Mouse (Mus musculus) embryonic facial prominence, embryonic 13.5 days (tissue): ENCODE data around the gene Slc9a8. TPM values are rescaled to one million over a fixed set of nuclear protein-coding genes. Genes with fewer than 3 reads are reported as not detected.

Source experiments
- ATAC-seq: fragments of 200-750 bp; cut with Nextera tagmentation; 2 replicates; pipeline ENCODE4 v1.8.0; 2017; ENCODE audit warnings: low read depth; ENCODE audit not compliant: insufficient number of reproducible peaks, insufficient read depth, low FRiP score, low TSS enrichment
- H3K27ac ChIP-seq: fragments of 300-500 bp; sonication (generic); 2 replicates; pipeline ENCODE4 v1.5.1; 2015; ENCODE audit warnings: moderate library complexity, mild to moderate bottlenecking, inconsistent platforms
- H3K27me3 ChIP-seq: fragments of 300-500 bp; sonication (generic); 2 replicates; pipeline ENCODE4 v1.6.1; 2015; ENCODE audit warnings: mild to moderate bottlenecking, inconsistent platforms
- H3K36me3 ChIP-seq: fragments of 300-500 bp; sonication (generic); 2 replicates; pipeline ENCODE4 v1.6.1; 2015; ENCODE audit warnings: mild to moderate bottlenecking, inconsistent platforms
- H3K4me1 ChIP-seq: fragments of 300-500 bp; sonication (generic); 2 replicates; pipeline ENCODE4 v1.6.1; 2015; ENCODE audit warnings: inconsistent platforms
- H3K4me2 ChIP-seq: fragments of 300-500 bp; sonication (generic); 2 replicates; pipeline ENCODE4 v1.6.1; 2015; ENCODE audit warnings: moderate library complexity, mild to moderate bottlenecking, inconsistent platforms
- H3K4me3 ChIP-seq: fragments of 300-500 bp; sonication (generic); 2 replicates; pipeline ENCODE4 v1.5.1; 2015; ENCODE audit warnings: mild to moderate bottlenecking, inconsistent platforms
- H3K9ac ChIP-seq: fragments of 300-500 bp; sonication (generic); 2 replicates; pipeline ENCODE4 v1.6.1; 2015; ENCODE audit warnings: mild to moderate bottlenecking, inconsistent platforms
- H3K9me3 ChIP-seq: fragments of 300-500 bp; sonication (generic); 2 replicates; pipeline ENCODE4 v1.6.1; 2016; ENCODE audit warnings: inconsistent platforms
- WGBS: fragments of 180-500 bp; shearing (Covaris S2); methylation state at CpG from one replicate; pipeline ENCODE4 v1.1.7; 2015; ENCODE audit warnings: mixed read lengths; 5-methylcytosine and 5-hydroxymethylcytosine counted together
- polyA plus RNA-seq: library from polyadenylated mRNA; unstranded; fragments of >200 nt; fragmentation: Nextera tagmentation; extraction: Ambion mirVana; gene quantifications from 2 replicates; pipeline ENCODE4 v1.2.1, GENCODE M21; 2015

Gene Slc9a8
- polyA plus RNA-seq, 1 experiment from 2014 or later: 21.7 TPM

- H3K27me3 ChIP-seq: no peaks in the 10 kb centered on the region
- peaks cover 47% of the 10 kb centered on the region for H3K36me3 ChIP-seq
- no peak overlapping the region for H3K4me2 ChIP-seq
- WGBS: 94% methylated on average over 6 of the region's 6 CpGs
- no peak overlapping the region for H3K4me3 ChIP-seq
- H3K9me3 ChIP-seq: no peaks in the 10 kb centered on the region
- H3K27ac ChIP-seq: no peak overlapping the region
- no peaks in the 10 kb centered on the region for H3K4me1 ChIP-seq
- H3K9ac ChIP-seq: no peak overlapping the region
- ATAC-seq: no peak
Observed at GRCm38 (mm10) chr2:167434570-167434969, 13.1 kb downstream of the Slc9a8 start.

- H3K4me2 ChIP-seq: no peak overlapping the region
- no peak overlapping the region for H3K27ac ChIP-seq
- no peak for ATAC-seq
- H3K9ac ChIP-seq: no peak overlapping the region
- WGBS: 91% methylated on average over 2 of the region's 2 CpGs
- H3K36me3 ChIP-seq: peaks cover 46% of the 10 kb centered on the region
- no peaks in the 10 kb centered on the region for H3K27me3 ChIP-seq
- no peak overlapping the region for H3K4me3 ChIP-seq
- no peaks in the 10 kb centered on the region for H3K9me3 ChIP-seq
- H3K4me1 ChIP-seq: no peaks in the 10 kb centered on the region
Observed at GRCm38 (mm10) chr2:167435631-167436030, 14.1 kb downstream of the Slc9a8 start.

GRCm38 (mm10) chr2:167436371-167436770 lies 14.9 kb downstream of the Slc9a8 start:
- H3K4me2 ChIP-seq: no peak overlapping the region
- H3K27ac ChIP-seq: no peak overlapping the region
- no peaks in the 10 kb centered on the region for H3K4me1 ChIP-seq
- 82% methylated on average over 5 of the region's 5 CpGs for WGBS
- H3K27me3 ChIP-seq: no peaks in the 10 kb centered on the region
- H3K9ac ChIP-seq: no peak overlapping the region
- ATAC-seq: no peak
- no peak overlapping the region for H3K4me3 ChIP-seq
- peaks cover 49% of the 10 kb centered on the region for H3K36me3 ChIP-seq
- H3K9me3 ChIP-seq: no peaks in the 10 kb centered on the region

DNA sequence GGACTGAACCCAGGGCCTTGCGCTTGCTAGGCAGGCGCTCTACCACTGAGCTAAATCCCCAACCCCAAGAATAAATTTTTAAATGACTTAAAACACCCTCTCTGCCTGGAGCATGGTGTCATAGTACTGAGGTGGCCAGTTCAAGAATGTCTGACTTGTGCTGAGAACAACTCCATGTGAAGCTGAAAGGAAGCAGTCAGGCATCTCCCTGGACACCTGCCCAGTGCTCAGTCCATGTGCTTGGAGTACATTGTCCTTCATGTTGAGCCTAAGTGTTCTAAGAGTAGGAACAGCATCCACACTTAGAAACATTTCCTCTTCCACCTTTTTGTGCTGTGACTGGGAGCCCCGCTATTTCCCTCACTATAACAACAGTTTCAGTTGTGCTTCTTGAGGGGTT lies 17.9 kb downstream of the Slc9a8 start:
- Histone ChIP-seq H3K4me3 (no peak overlapping the region), H3K9me3 (no peaks in the 10 kb centered on the region), H3K4me2 (no peak overlapping the region), H3K9ac (no peak overlapping the region), H3K27me3 (no peaks in the 10 kb centered on the region), H3K4me1 (no peaks in the 10 kb centered on the region), H3K36me3 (peaks cover 64% of the 10 kb centered on the region), H3K27ac (no peak overlapping the region)
- WGBS: 94% methylated on average over 3 of the region's 3 CpGs
- no peak for ATAC-seq

DNA sequence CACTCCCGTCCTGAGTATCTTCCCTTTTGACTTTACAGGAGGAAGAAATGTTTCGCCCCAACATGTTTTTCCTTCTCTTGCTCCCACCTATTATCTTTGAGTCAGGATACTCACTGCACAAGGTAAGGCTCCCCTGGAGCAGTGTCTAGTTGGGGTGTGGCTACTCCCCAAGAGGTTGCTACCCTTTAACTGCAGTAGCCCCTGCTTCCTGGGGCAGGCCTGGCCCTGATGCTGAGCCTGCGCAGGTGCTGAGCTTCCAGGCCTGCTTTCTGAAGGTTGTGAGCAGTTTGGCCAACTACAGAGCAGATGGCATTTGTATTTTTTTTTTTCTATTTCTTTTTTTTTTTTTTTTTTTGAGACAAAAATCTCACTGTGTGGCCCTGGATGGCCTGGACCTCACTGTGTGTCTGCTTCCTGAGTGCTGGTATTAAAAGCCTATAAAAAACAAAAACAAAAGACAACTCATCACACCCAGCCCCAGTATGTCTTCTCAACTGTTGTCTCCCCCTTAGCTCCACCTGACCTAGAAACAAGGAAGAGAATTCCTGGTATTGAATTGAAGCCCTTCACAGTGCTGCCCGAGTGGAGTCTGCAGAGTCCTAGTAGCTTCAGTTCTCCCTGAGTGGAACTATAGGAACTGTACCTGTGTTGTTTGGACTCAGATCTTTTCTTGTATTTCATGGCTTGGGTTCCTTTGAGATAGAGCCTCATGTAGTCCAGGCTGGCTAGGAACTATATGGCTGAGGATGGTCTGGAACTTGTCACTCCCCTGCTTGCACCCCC lies 22.1 kb downstream of the Slc9a8 start:
- WGBS: 91% methylated on average over 4 of the region's 4 CpGs

GRCm38 (mm10) chr2:167445911-167446780 lies 24.6 kb downstream of the Slc9a8 start:
- H3K9ac ChIP-seq: peak overlapping the region; percentile 37
- peaks cover 17% of the 10 kb centered on the region for H3K4me1 ChIP-seq
- H3K27ac ChIP-seq: peak overlapping the region; percentile 75
- no peak overlapping the region for H3K4me3 ChIP-seq
- WGBS: 61% methylated on average over 20 of the region's 20 CpGs
- no peak overlapping the region for H3K4me2 ChIP-seq
- peaks cover 76% of the 10 kb centered on the region for H3K36me3 ChIP-seq
- no peaks in the 10 kb centered on the region for H3K9me3 ChIP-seq
- H3K27me3 ChIP-seq: no peaks in the 10 kb centered on the region
- ATAC-seq: no peak

More for the DNA sequence above, 22.1 kb downstream of the Slc9a8 start:
- Histone ChIP-seq H3K4me1 (peaks cover 17% of the 10 kb centered on the region), H3K9me3 (no peaks in the 10 kb centered on the region), H3K4me2 (no peak overlapping the region), H3K36me3 (peaks cover 68% of the 10 kb centered on the region), H3K4me3 (no peak overlapping the region), H3K27me3 (no peaks in the 10 kb centered on the region), H3K27ac (no peak overlapping the region), H3K9ac (no peak overlapping the region)
- ATAC-seq: no peak

GRCm38 (mm10) chr2:167447207-167447606 lies 25.7 kb downstream of the Slc9a8 start:
- Histone ChIP-seq H3K27ac (peak overlapping the region; percentile 75), H3K9ac (no peak overlapping the region), H3K27me3 (no peaks in the 10 kb centered on the region), H3K4me2 (no peak overlapping the region), H3K36me3 (peaks cover 73% of the 10 kb centered on the region), H3K9me3 (no peaks in the 10 kb centered on the region), H3K4me1 (peaks cover 17% of the 10 kb centered on the region), H3K4me3 (no peak overlapping the region)
- WGBS: 91% methylated on average over 7 of the region's 7 CpGs
- no peak for ATAC-seq

DNA sequence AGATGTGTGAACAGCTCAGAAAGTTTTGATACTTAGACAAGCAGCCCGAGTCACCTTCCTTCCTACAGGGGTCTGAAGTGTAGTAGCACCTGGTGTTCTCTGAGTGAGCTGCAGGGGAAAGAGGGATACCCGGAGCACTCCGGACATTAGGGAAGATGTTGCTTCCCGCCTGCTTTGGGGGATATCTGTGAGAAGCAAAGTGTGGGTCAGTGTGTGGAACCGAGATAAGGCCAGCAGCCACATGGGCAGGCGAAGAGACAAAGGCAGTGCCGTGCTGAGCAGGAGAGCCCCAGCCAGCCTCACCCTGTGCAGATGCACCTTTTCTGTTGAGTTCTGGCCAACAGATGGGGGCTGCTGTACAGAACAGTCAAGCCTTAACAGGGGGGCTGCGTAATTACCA lies 26.1 kb downstream of the Slc9a8 start:
- no peak overlapping the region for H3K27ac ChIP-seq
- no peak for ATAC-seq
- H3K4me3 ChIP-seq: no peak overlapping the region
- H3K36me3 ChIP-seq: peaks cover 69% of the 10 kb centered on the region
- no peaks in the 10 kb centered on the region for H3K27me3 ChIP-seq
- WGBS: 91% methylated on average over 8 of the region's 8 CpGs
- H3K4me1 ChIP-seq: peaks cover 17% of the 10 kb centered on the region
- H3K4me2 ChIP-seq: no peak overlapping the region
- H3K9me3 ChIP-seq: no peaks in the 10 kb centered on the region
- H3K9ac ChIP-seq: no peak overlapping the region

GRCm38 (mm10) chr2:167449331-167450275 lies 28.1 kb downstream of the Slc9a8 start:
- Histone ChIP-seq H3K9ac (0 out of 2 replicates have a peak overlapping the region, but pooled peaks have one; percentile 22), H3K4me2 (no peak overlapping the region), H3K4me1 (peaks cover 17% of the 10 kb centered on the region), H3K27me3 (no peaks in the 10 kb centered on the region), H3K36me3 (peaks cover 70% of the 10 kb centered on the region), H3K4me3 (no peak overlapping the region), H3K9me3 (no peaks in the 10 kb centered on the region), H3K27ac (no peak overlapping the region)
- ATAC-seq: no peak
- 90% methylated on average over 21 of the region's 21 CpGs for WGBS

DNA sequence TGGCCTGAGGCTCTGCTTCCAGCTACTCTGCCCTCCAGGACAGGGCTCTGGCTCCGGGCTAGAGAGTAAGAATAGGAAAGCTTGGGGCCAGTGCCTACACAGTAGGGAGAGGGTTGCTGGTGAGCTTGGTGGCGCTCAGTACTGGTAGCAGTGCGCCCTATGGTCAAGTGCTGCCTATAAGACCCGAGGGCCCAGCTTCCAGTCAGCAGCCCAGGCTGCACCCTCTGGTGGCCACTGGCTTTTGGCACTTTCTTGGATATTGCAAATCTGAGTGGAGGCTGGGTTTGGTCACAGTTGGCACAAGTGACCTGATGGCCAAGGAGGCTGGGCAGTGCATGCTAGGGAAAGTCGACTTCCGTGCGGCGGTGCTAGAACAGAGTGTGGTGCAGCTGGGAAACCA lies 29.1 kb downstream of the Slc9a8 start:
- peaks cover 69% of the 10 kb centered on the region for H3K36me3 ChIP-seq
- ATAC-seq: no peak
- 92% methylated on average over 8 of the region's 8 CpGs for WGBS

GRCm38 (mm10) chr2:167453814-167454213 lies 32.3 kb downstream of the Slc9a8 start:
- WGBS: 83% methylated on average over 3 of the region's 3 CpGs
- no peak for ATAC-seq
- peaks cover 87% of the 10 kb centered on the region for H3K36me3 ChIP-seq
- H3K4me2 ChIP-seq: no peak overlapping the region
- H3K4me1 ChIP-seq: no peaks in the 10 kb centered on the region
- H3K9ac ChIP-seq: no peak overlapping the region
- H3K9me3 ChIP-seq: no peaks in the 10 kb centered on the region
- H3K4me3 ChIP-seq: no peak overlapping the region
- no peak overlapping the region for H3K27ac ChIP-seq
- H3K27me3 ChIP-seq: no peaks in the 10 kb centered on the region

More for the DNA sequence above, 29.1 kb downstream of the Slc9a8 start:
- H3K4me3 ChIP-seq: no peak overlapping the region
- peak overlapping the region; percentile 28; the same call in 1 of the 2 replicates for H3K9ac ChIP-seq
- H3K9me3 ChIP-seq: no peaks in the 10 kb centered on the region
- H3K4me1 ChIP-seq: peaks cover 13% of the 10 kb centered on the region
- H3K27ac ChIP-seq: no peak overlapping the region
- no peaks in the 10 kb centered on the region for H3K27me3 ChIP-seq
- no peak overlapping the region for H3K4me2 ChIP-seq
